Mouse (Mus musculus): ENCODE data around the gene Zcchc14. TPM values are rescaled to one million over a fixed set of nuclear protein-coding genes. Genes with fewer than 3 reads are reported as not detected.

Zcchc14 gene
- total RNA-seq, 1 experiment = 18.6 TPM

- H3K9me3 ChIP-seq (ENCODE audit: control insufficient read depth, insufficient read depth, low read depth, low read length) = no peaks in the 10 kb centered on the region
- in situ Hi-C loops (cut with MboI; ENCODE audit: low sequenced_read_pairs in 2 of 2, unreplicated experiment in 2 of 2) = no loop called here
- TF ChIP-seq CHD2 (IDR thresholded peaks at IDR 0.05; ENCODE audit: low read depth, low read length) (no peak), MAFK (IDR thresholded peaks at IDR 0.05; ENCODE audit: insufficient read depth, low read depth, low read length) (no peak), HCFC1 (IDR thresholded peaks at IDR 0.05; ENCODE audit: borderline replicate concordance, insufficient read depth, low read length) (no peak), ZC3H11A (IDR thresholded peaks at IDR 0.05; ENCODE audit: borderline replicate concordance, low read depth, low read length) (no peak), ZNF384 (IDR thresholded peaks at IDR 0.05; ENCODE audit: low read depth, low read length) (no peak)
- H3K4me1 ChIP-seq (ENCODE audit: control insufficient read depth in 2 of 2, insufficient read depth in 2 of 2, low read length in 2 of 2, poor library complexity in 1 of 2) = peaks cover 2 to 8% of the 10 kb centered on the region in 2 experiments; a peak in 2 of 4 replicates
- no peak overlapping the region for H3K9ac ChIP-seq (ENCODE audit: insufficient read depth, low read depth, low read length, poor library complexity, severe bottlenecking)
- no peak overlapping the region for H3K4me3 ChIP-seq (ENCODE audit: insufficient read depth in 1 of 2, low read depth in 1 of 2, low read length in 2 of 2, poor library complexity in 1 of 2, severe bottlenecking in 1 of 2)
- no peak for DNase-seq (ENCODE audit: low read depth, low spot score)
- no peak overlapping the region for H3K27ac ChIP-seq (ENCODE audit: insufficient read depth, low read depth, low read length, poor library complexity, severe bottlenecking)
- no peaks in the 10 kb centered on the region for H3K36me3 ChIP-seq (ENCODE audit: control insufficient read depth, insufficient read depth, low read length, poor library complexity, severe bottlenecking)
Measured at GRCm38 (mm10) chr8:121663101-121663500, 10.4 kb upstream of the Zcchc14 start.

- in situ Hi-C loops (cut with MboI; ENCODE audit: low sequenced_read_pairs in 2 of 2, unreplicated experiment in 2 of 2) = no loop called here
- TF ChIP-seq MAFK (IDR thresholded peaks at IDR 0.05; ENCODE audit: insufficient read depth, low read depth, low read length) (no peak), HCFC1 (IDR thresholded peaks at IDR 0.05; ENCODE audit: borderline replicate concordance, insufficient read depth, low read length) (no peak), ZC3H11A (IDR thresholded peaks at IDR 0.05; ENCODE audit: borderline replicate concordance, low read depth, low read length) (no peak), CHD2 (IDR thresholded peaks at IDR 0.05; ENCODE audit: low read depth, low read length) (no peak), ZNF384 (IDR thresholded peaks at IDR 0.05; ENCODE audit: low read depth, low read length) (no peak)
- no peak for DNase-seq (ENCODE audit: low read depth, low spot score)
- H3K4me1 ChIP-seq (ENCODE audit: control insufficient read depth in 2 of 2, insufficient read depth in 2 of 2, low read length in 2 of 2, poor library complexity in 1 of 2) = peaks cover 2 to 8% of the 10 kb centered on the region in 2 experiments; a peak in 2 of 4 replicates
- no peak overlapping the region for H3K9ac ChIP-seq (ENCODE audit: insufficient read depth, low read depth, low read length, poor library complexity, severe bottlenecking)
- H3K4me3 ChIP-seq (ENCODE audit: insufficient read depth in 1 of 2, low read depth in 1 of 2, low read length in 2 of 2, poor library complexity in 1 of 2, severe bottlenecking in 1 of 2) = no peak overlapping the region
- H3K27ac ChIP-seq (ENCODE audit: insufficient read depth, low read depth, low read length, poor library complexity, severe bottlenecking) = no peak overlapping the region
- H3K9me3 ChIP-seq (ENCODE audit: control insufficient read depth, insufficient read depth, low read depth, low read length) = no peaks in the 10 kb centered on the region
- no peaks in the 10 kb centered on the region for H3K36me3 ChIP-seq (ENCODE audit: control insufficient read depth, insufficient read depth, low read length, poor library complexity, severe bottlenecking)
Measured at GRCm38 (mm10) chr8:121661631-121662357, 9.1 kb upstream of the Zcchc14 start.

- Histone ChIP-seq H3K27ac (ENCODE audit: insufficient read depth, low read depth, low read length, poor library complexity, severe bottlenecking) (no peak overlapping the region), H3K4me1 (ENCODE audit: control insufficient read depth in 2 of 2, insufficient read depth in 2 of 2, low read length in 2 of 2, poor library complexity in 1 of 2) (peaks cover 2 to 6% of the 10 kb centered on the region in 2 experiments; a peak in 2 of 4 replicates), H3K36me3 (ENCODE audit: control insufficient read depth, insufficient read depth, low read length, poor library complexity, severe bottlenecking) (no peaks in the 10 kb centered on the region), H3K9me3 (ENCODE audit: control insufficient read depth, insufficient read depth, low read depth, low read length) (no peaks in the 10 kb centered on the region), H3K4me3 (ENCODE audit: insufficient read depth in 1 of 2, low read depth in 1 of 2, low read length in 2 of 2, poor library complexity in 1 of 2, severe bottlenecking in 1 of 2) (peak overlapping the region; percentile 40 to 47), H3K9ac (ENCODE audit: insufficient read depth, low read depth, low read length, poor library complexity, severe bottlenecking) (peak overlapping the region; percentile 34)
- in situ Hi-C loops (cut with MboI; ENCODE audit: low sequenced_read_pairs in 2 of 2, unreplicated experiment in 2 of 2) = no loop called here
- TF ChIP-seq MAFK (IDR thresholded peaks at IDR 0.05; ENCODE audit: insufficient read depth, low read depth, low read length) = no peak
- TF ChIP-seq ZC3H11A (IDR thresholded peaks at IDR 0.05; ENCODE audit: borderline replicate concordance, low read depth, low read length) = no peak
- no peak for TF ChIP-seq HCFC1 (IDR thresholded peaks at IDR 0.05; ENCODE audit: borderline replicate concordance, insufficient read depth, low read length)
- no peak for TF ChIP-seq ZNF384 (IDR thresholded peaks at IDR 0.05; ENCODE audit: low read depth, low read length)
- TF ChIP-seq CHD2 (IDR thresholded peaks at IDR 0.05; ENCODE audit: low read depth, low read length) = no peak
- DNase-seq (ENCODE audit: low read depth, low spot score) = no peak
Measured at GRCm38 (mm10) chr8:121660602-121661001, 7.9 kb upstream of the Zcchc14 start.

GRCm38 (mm10) chr8:121654966-121655494 lies 2.3 kb upstream of the Zcchc14 start:
- in situ Hi-C loops (cut with MboI; ENCODE audit: low sequenced_read_pairs in 2 of 2, unreplicated experiment in 2 of 2) = no loop called here
- peaks cover 8% of the 10 kb centered on the region; the same call in 1 of the 2 replicates for H3K36me3 ChIP-seq (ENCODE audit: control insufficient read depth, insufficient read depth, low read length, poor library complexity, severe bottlenecking)
- no peak overlapping the region for H3K27ac ChIP-seq (ENCODE audit: insufficient read depth, low read depth, low read length, poor library complexity, severe bottlenecking)
- no peak overlapping the region for H3K9ac ChIP-seq (ENCODE audit: insufficient read depth, low read depth, low read length, poor library complexity, severe bottlenecking)
- no peaks in the 10 kb centered on the region for H3K9me3 ChIP-seq (ENCODE audit: control insufficient read depth, insufficient read depth, low read depth, low read length)
- no peak overlapping the region for H3K4me3 ChIP-seq (ENCODE audit: insufficient read depth in 1 of 2, low read depth in 1 of 2, low read length in 2 of 2, poor library complexity in 1 of 2, severe bottlenecking in 1 of 2)
- TF ChIP-seq CHD2 (IDR thresholded peaks at IDR 0.05; ENCODE audit: low read depth, low read length) (no peak), ZNF384 (IDR thresholded peaks at IDR 0.05; ENCODE audit: low read depth, low read length) (no peak), MAFK (IDR thresholded peaks at IDR 0.05; ENCODE audit: insufficient read depth, low read depth, low read length) (no peak), ZC3H11A (IDR thresholded peaks at IDR 0.05; ENCODE audit: borderline replicate concordance, low read depth, low read length) (no peak), HCFC1 (IDR thresholded peaks at IDR 0.05; ENCODE audit: borderline replicate concordance, insufficient read depth, low read length) (no peak)
- H3K4me1 ChIP-seq (ENCODE audit: control insufficient read depth in 2 of 2, insufficient read depth in 2 of 2, low read length in 2 of 2, poor library complexity in 1 of 2) = peaks cover 0 to 16% of the 10 kb centered on the region in 2 experiments; a peak in 2 of 4 replicates
- no peak for DNase-seq (ENCODE audit: low read depth, low spot score)

Data from ES-E14 (cell line).